Mouse (Mus musculus) spleen, postnatal 36 days (tissue): ENCODE measurements around the gene Mocs2.
A peak's percentile ranks its signal among the peaks of the same experiment; 100 is the strongest.

Experiments
- DNase-seq, 2 experiments: peaks; one replicate each; pipeline ENCODE4 v3.0.0; 2022; ENCODE audit warnings: low spot score in 2 of 2, mixed read lengths in 1 of 2

Gene Mocs2

DNA sequence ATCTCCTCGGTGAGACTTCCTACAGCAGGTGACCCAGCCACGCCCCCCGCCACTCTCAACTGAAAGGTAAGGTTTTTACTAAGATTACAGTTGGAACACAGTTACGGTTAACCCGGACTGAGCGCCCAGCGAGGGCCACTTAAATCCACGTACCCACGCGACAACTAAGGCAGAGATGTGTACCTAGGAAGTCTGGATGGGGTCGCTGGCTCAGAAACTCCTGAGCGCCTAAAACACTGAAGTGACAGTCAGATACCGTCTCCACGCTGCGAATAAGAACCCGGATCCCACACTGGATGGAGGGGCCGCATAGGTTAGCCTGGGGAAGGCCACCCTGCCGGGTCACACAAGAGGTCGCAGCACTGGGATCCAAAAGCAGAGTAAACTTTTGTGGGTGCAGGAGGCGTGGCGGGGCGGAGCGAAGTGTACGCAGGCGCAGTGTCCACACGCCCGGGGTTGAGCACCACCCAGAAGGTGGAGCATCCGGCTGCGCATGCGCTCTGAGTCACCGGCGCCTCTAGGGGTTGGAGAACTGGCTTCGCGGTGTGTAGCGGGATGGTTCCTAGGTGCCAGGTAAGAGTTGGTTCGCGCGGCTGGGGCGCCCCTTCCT, at the start of gene Mocs2:
Mocs2 (plus strand) TSS at position 486 of the 610 bp plus-strand sequence.
- DNase-seq: peak; percentile 93

DNA sequence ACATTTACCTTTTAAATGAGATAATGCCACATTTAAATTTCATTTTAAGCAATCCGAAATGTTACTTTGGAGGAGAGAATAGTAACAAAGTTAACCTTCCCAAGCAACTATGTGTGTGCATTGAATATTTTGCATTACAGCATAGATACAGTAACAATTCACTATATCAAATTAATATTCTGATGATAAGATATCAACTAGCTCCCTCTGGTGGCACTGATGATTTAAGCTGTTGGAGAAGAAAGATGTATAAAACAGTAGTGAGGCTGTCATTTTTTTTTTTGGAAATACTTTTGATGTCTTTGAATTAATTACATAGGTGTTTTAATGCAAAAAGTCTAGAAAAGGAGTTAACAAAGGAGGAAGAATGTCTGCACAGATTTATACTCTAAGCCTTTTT, 26.5 kb upstream of the Mocs2 start:
- DNase-seq: no peak

DNA sequence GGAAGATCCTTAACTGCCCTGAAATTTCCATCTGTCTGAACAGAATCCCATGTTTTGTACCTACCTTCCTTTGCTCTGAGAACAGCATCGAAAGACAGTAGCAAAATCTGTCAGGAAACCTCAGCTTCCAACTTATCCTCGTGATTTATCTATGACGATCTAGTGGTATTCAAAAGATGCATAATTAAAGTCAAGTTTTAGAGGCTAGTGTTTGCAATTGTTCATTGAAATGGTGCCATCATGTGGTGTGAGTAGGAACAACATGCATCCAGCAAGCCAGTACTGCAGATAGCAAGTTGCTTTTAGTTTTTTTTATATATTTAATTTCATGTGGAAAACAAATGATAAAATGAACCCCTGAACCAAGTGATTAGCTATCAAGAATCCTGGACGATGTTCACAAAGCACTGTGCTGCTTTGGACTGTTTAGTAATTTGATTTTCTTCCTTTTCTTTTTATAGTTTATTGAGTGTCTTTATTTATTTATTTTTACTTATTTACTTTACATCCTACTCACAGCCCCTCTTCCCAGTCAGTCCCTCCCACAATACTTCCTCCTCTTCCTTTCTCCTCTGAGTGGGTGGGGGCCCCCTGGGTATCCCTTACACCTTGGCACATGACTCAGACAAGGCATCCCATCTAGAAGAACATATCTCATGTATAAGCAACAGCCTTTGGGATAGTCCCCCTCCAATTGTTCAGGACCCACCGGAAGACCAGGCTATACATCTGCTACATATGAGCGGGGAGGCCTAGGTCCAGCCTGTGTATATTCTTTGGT, 24.6 kb upstream of the Mocs2 start:
- DNase-seq: no peak

DNA sequence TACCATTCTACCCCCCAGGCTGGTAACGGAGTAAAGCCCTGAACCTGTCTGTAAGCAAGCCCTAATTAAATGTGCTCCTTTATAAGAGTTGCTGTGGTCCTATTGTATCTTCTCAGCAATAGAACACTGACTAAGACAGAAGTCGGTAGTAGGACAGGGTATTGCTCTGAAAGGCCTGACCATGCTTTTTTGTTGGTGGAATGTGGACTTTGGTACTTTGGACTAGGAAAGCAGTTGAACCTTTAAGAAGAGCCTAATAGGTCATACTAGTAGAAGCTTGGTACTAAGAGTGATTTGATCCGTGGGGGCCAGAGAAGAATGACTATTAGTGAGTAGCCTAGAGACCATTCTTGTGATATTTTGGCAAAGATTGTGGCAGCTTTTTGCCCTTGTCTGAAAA, 16.2 kb upstream of the Mocs2 start:
- no peak for DNase-seq

DNA sequence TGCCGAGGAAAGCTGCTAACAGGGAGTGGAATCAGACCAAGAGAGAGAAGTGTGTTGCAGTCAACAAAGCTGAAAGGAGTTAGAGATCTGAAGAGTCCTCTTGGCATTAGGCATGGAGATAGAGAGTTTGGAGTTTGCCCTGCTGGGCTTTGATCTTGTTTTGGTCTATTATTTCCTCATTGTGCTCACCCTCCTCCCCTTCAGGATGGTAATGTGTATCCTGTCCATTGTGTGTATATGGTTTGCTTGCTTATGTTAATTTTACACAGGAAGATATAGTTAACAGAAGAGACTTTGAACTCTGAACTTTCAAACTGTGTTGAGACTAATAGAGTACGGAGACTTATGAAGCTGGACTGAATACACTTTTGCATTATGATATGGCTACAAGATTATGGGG, 15.1 kb upstream of the Mocs2 start:
- no peak for DNase-seq

DNA sequence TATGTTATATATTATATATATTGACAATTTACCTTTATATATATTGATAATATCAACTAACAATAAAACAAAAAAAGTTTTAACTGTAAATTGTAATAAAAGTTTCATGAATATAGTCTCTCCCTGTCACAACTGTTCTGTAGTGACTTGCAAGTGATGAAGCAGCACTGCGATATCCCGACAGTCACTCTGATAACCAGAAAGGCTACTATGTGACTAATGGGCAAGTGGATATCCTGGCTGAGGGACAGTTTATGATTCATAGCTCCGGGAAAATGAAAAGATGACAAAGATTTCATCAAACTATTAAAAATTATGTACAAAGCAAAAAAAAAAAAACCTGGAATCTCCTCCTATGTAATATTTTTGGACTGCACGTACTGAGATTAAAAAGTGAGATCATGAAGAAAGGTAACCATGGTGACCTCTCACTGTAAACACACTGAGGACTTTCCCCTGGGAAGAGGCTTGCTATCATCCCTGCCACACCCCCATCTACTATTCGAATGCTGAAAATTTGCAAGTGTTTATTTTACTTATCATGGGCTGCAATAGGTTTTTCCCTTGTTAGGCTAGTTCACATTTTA, 8.3 kb upstream of the Mocs2 start:
- no peak for DNase-seq

DNA sequence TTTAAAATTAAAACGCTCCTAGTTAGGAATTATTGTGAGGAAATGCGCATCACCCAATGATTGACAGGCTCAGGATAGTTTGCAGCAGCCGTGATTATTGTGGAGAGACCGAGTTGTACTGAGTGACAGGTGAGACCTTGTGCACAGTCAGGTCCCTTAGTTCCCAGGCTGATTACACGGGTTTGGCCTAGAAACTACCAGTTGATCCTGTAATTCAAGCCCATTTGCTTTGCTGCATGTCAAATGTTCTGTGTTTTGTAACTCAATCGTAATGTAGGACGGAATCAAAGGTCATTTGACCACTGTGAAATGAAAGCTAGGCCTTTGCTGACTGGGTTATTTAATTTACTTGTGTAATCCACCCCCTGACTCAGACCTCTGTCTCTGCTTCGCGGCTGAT, 477 bp downstream of the Mocs2 start:
- no peak for DNase-seq

DNA sequence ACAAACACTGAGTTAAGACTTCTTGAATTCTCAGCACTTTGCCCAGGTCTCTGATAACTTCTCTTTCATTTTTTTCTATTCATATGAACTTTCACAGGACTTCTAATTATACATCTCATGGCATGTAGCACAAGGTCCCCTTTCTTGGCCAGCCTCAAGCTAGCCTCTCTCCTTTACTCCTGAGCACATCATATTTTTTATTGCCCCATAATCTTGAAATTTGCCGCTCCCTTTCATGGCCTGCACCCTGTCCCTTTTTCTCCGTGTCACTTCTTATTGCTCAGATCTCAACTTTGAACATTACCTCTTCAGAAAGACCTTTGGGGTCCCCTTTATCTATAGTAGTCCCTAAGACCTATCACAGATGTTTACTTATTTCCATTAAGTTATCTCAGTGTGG, 4.8 kb downstream of the Mocs2 start:
- DNase-seq: no peak

DNA sequence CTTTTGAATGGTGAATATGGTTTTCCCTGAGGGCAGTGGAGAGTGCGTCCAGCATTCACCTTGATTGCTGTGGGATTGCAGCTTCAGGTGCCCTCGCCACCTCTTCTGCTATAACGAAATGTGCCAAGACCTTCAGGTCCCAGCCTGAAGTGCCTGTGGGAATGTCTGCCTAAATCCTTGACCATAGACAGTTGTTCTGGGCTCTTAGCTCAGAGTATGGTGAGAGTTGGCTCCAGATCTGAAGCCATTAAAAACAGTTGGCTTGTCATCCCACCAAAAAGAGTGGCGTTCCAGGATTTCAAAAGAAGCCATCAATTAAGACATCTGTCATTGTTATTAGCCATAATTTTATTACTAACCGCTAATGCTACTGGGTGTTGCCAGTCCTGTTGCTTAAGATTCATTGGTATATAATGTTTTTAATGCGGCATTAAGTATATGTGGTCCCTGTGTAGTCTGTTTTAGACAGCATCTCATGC, 7.4 kb downstream of the Mocs2 start:
- DNase-seq: no peak

DNA sequence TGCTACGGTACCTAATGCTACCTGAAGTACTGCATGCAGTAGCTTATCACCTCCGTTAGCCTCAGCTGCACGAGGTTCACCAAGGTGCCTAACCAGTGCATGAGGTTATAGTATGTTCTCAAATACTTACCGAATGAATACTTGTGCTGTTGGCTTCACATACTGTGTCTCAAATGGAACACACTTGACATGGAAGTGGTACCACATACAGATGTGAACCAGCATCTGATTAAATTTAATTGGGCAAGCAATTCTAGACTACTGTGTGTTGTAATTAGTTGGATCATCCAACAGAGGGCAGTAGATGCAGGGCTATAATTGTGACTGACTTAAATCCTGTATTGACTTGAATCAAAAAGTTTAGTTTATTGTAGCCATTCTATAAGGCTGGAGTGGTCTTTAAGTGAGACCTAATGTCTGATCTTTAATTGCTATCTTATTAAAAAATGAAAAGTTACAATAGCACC, 13.4 kb downstream of the Mocs2 start:
- DNase-seq: peak in 1 of 2 experiments; percentile 37

DNA sequence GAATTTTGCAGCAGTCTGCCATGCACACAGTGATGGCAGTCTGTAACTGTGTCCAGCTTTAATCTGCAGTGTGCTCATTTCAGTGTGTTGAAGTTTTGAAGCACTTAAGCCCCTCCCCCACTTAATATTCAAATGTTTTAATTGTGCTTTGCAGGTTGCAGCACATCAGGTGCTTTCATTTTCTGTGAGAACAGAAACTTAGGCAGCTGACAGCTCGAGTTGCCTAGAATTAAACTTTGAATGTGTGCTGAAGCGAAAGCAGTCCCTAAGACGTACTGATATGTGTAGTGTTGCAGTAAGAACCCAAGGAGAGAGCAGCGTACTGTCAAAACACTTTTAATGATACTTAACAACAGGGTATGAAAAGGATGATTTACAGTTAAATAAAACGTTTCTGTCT, 14.7 kb downstream of the Mocs2 start:
- DNase-seq: peak in 1 of 2 experiments; percentile 17

DNA sequence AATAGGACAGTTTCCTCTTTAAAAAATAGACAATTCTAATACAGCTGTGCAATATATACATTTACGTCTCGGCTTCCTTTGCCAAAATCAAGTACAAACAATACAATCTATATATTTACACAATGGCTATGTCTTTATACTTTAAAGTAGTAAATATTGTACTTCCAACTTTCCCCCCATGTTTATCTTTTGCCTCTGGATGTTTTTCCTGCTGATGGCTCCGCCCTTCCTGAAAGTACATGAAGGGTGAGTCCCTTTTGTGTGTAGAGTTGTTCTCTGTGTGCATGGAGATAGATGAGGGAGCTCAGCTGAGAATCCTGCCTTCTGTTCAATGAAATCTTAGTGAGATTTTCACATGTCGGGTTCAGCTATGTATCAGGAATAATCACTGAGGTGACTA, 15.3 kb downstream of the Mocs2 start:
- DNase-seq: no peak

DNA sequence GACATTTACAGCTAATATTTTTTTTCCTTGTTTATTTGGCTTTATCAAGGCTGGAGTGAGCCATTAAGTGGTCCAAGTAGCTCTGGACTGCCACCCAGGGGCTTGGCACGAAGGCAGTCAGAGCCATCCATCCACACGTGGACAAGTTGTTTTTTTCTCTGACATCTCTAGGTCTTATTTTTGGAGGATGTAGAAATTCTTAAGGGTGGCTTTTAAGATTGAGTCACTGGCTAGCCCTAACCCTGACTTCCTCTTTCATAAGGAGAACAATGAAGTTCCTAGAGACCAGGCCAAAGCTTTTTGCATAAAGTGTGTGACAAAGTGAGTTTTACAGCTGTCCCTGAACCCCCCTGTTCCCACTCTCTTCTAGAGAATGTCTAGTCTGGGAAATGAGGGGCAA, 16.5 kb downstream of the Mocs2 start:
- peak; percentile 14 to 32 for DNase-seq

DNA sequence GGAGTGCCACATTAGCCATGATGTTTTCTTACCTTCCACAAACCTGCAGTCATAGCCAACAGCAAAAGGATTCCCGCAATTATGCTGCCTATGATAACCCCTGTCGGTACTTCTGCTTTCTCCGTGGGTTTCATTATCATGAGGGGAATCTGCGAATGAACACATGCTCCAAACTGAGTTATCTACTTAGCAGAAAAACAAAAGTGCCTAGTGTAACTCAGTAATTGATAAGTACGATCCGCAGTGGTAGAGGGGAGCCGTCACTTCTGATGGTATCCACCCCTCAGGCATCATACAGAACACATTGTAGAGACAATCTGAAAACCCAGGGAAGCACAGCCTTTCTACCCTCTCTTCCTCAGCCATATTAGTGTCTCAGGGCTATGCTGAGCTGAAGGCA, 19.0 kb downstream of the Mocs2 start:
- no peak for DNase-seq

DNA sequence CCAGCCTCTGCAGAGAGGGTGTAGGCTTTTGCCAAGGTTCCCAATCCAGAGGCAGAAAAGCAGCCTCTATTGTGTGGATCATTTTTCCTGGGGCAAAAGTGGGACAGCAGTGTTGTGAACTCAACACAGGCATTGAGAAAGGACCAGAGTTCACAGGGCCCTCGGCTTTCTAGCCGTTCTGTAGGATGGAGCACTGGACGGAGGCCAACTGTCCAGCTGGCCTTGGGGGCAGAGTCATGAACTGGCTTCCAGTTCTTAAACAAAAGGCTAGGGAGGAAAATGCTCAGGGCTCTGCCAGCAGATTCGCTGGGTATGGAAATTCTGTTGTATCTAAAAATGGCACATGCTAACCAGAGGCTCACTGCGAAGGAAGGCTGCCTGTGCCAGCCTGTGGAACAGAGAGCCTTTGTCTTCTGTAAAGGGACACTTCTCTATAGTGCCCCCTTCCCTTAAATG, 20.5 kb downstream of the Mocs2 start:
- no peak for DNase-seq

DNA sequence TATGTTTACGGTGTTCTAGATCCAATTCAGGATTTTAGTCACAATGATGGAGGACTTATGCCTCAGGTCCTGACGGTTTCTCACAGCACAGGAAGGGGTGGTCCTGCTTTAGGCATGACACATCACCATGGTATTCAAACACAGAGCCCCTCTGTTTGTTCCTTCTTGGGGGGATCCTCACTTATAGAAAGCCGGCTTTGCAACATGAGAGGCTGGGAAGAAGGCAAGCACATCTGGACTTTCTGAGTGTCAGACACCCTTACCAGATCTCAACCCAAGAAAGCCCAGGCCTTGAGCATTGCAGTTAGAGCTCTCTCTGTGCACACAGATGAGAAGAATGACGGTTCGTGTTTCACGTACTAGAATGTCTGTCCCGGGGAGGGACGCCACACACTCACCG, 21.1 kb downstream of the Mocs2 start:
- no peak for DNase-seq

DNA sequence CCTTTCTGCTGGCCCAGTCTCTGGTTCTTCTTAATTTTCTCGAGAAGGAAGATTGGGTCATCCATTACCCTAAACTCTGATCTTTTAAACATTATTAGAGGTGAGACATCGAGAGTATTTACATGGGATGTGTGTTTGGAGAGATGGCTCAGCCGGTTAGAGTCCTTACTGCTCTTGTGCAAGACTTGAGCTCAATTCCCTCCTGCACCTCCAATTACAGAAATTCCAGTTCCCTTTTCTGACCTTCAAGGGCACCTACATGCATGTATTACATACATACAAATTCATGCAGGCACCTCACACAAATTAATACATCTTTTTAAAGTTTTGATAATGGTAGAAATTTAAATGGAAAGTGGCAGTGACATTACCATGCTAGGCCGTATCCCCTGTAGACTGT, 22.5 kb downstream of the Mocs2 start:
- DNase-seq: no peak

DNA sequence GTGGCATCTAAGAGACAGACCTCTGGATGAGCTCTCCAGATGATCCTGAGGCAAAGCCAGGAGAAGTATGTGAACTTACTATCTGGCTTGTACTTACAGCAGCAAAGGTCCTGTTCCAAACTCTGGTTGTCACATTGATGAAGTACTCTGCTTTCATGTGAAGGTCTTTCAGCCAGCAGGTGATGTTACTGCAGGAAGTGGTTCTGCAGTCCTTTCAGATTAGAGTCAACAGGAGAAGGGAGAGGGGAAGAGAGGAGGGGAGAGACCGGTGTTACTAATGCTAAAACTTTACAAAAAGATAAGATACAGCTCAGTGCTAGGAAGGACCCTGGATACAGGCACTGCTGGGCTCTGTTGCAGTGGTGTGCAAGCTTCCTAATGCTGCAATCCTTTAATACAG, 25.3 kb downstream of the Mocs2 start:
- no peak for DNase-seq

DNA sequence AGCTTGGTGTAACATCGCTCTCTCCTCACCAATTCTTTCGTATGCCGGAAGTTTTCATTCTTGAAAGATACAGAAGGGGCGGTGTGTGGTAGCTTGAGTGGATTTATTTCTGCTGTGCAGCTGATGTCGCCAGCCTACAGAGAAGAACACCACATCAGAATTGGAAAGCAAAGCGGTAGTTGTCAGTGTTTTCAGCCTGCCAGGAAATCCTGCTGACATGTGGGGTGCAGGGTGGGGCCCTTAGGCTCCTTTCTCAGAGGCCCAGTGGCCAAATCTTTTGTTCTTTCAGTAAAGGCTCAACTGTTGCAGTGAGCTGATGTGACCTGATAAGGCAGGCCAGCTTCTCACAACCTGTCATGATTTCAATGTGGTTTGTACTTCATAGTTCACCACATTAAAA, 27.8 kb downstream of the Mocs2 start:
- peak; percentile 49 to 52 for DNase-seq

DNA sequence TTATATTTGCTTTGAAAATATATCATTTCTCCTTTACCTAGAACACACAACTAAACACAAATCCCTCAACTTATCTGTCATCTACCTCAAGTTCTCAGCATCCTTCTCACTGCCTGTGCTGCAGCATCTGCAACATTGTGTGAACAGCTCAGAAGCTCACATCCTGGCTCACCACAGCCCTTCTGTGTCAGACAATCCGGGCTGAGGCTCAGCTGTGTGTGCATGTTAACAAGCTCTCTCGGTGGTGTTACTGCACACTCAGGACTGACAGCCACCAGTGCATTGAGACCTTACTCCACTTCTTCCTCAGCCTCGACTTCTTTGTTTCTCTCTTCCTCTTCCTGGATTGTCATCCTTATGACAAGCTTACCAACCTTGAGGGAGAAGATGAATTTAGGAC, 30.9 kb downstream of the Mocs2 start:
- no peak for DNase-seq

DNA sequence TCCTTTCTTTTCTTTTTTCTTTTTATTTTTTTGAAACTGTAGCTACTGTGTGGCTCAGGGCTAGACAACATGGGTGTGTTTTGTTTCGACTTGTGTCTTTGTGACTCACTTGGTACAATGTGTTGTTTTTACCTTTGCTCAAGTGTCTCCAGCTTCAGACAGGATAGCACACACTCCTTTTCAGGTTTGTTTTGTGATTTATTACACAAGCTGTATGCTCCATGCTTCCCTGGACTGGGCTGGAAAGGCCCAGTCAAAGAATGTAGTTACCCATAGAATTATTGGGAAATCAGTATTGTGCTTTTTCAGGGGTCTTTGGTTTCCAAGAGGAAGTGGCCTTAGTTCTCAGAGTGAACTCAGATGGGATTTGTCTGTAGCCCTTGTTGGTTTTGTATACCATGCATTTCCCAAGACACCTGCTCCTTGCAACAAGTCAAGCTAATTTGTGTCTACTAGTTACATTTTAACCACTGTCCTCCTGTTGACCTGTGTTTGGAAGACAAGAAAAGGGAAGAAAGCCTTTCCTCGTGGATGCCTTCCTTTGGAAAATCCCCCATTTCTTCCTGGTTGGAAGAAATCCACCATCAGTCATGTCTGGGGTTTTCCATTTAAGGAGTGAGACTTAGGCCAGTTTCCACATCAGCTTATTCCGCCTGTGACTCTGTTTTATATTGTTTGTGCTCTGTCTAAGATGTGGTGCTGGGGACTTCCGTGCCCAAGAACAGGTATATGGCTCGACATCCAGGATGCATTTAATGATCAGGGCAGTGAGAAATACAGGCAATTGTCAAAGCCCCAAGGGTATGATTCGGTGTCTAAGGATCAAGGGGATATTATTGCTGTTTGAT, 34.5 kb downstream of the Mocs2 start:
- no peak for DNase-seq

DNA sequence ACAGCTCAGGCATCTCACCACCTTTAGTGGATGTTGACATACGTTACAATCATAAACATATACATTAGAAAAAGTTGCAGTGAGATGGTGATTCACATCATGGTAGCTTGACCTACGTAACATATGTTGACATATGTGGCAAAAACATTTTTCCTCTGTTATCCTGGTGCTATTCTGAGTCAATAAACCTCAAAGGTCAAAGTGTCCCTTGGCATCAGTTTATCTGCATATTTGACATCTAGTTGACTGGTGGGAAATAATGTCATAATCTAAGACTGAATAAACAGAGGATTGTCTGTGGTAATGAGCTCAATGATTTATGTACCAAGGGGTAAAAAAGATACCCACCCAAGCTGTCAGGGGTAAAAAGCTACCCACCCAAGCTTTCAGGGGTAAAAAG, 35.1 kb downstream of the Mocs2 start:
- DNase-seq: no peak
